Mouse (Mus musculus) adrenal gland, adult (tissue): Measurements from ENCODE around the gene C77080.

Experiments used
- DNase-seq, 2 experiments: peaks; one replicate each; pipeline ENCODE4 v3.0.0; 2022 to 2023; ENCODE audit warnings: low spot score in 1 of 2; ENCODE audit not compliant: inconsistent age in 2 of 2

Gene C77080

DNA sequence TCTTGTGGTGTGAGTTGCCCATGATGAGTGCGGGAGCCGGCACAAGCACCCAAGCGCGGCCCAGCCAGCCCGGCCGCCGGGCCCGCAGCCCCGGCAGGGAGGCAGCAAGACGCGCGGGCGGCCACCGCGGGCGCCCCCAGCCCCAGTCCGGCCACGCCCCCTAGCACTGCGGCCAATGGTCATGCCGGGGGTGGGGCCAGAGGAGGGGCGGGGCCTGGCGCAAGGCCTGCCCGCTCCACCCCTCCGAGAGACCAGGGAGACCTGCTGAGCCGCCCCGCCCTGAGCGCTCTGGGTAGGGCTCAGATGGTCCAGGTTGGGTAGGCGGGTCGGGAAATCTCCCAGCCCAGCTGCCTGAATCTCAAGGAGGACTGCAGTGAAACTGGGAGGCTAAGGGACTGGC lies 22.1 kb downstream of the C77080 start:
- peak; percentile 81 to 90 for DNase-seq

DNA sequence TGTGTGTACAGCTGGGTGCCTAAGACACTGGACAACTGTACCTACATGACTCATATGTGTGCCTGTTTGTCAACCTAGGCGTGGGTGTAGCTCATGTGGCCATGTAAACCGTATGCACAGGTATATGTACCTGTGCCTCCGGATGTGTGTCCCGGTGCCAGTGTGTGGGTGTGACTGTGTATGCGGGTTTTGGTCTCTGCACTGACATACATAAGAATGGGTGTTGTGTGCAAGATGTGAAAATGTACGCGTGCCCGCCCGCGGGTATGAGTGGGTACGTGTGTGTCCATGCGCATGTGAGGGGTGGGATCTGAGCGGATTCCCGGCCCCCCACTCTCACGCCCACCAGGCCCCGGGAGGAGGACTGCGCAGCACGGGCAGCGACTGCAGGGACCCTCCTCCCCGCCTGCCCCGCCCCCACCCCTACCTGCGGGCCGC lies 22.6 kb downstream of the C77080 start:
- peak in 1 of 2 experiments; percentile 53 for DNase-seq

DNA sequence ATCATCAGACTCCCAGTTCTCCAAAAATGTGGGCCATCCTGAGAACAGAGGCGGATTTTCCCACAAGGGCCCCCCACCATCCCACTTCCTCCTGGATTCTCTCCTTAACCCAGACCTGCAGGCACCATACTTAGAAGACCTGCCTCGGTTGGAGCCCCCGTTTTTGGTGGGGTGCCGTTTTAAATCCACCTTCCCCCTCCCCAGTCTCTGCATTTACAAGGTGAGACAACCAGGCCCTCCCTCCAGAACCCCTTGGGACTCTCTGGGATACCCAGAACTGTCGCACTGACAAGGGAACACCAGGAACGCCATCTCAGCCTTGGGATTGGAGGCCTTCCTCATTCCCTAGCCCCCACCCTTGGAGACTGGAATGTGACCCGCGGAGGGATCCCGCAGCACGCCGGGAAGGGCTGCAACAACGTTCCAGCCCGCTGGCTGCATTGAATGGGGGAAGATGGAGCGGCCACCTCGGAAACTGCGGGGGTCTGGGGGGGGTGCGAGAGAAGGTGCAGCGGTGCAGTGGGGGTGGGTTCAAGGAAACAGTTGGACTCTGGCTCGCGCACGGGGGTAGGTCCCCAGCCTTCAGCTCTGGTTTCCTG lies 23.3 kb downstream of the C77080 start:
- DNase-seq = peak in 1 of 2 experiments; percentile 65

DNA sequence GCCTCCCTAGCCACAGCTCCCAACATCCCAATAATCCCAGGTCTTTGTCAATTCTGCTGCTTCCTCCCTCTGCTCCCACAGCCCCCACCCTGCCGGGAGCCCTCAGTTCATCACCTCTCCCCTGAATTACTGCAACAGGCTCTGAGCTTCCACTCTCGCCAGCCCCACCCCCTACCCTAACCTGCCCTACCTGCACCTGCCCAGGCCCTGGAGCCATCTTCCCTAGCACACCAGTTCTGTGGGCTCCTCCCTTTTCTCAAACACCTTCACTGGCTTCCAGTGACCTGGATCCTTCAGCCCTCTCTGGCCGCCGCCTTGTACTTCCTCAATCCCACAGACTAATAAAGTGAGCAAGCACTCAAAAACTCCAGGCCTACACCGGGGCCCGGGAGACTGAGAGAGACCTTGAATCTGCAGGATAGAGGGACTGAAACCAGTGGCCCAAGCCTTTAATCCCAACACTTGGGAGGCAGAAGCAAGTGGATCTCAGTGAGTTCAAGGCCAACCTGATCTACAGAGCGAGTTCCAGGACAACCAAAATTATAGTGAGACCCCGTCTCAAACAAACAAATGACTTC lies 24.9 kb downstream of the C77080 start:
- peak in 1 of 2 experiments; percentile 50 for DNase-seq

DNA sequence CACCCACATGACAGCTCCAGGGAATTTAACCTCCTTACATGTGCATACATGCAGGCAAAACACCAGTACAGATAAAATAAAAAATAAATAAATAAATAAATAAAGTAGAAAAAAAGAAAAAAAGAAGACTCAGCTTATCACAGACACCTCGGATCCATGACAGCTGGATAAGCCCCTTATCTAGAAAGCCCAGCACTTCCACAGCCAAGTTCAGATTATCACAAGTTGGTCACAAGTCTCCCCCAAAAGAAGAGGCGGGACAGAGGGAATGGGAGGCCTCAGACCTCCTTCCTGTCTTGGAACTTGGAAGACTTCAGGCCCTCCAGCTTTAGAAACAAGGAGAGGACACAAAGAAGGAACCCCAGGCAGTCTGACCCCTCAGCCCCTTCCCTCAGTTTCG lies 26.1 kb downstream of the C77080 start:
- DNase-seq = no peak

DNA sequence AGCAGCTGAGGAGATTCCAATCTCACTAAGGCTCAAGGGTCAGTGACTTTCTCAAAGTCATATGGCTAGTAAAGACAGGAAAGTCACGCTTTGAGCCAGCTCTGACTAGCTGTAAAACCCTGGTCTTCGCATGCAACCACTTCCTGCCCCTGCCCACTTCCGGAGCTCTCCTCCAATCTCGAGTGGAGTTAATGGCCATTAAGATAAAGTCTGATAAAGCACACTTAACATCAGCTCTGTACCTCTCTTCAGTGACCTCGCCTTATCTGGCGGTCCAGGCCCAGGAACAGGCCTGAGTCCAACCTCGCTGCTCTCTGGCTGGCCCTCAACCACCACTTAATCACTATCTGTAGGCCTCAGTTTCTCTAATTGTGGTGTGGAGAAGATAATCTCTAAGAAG lies 26.7 kb downstream of the C77080 start:
- peak in 1 of 2 experiments; percentile 39 for DNase-seq

DNA sequence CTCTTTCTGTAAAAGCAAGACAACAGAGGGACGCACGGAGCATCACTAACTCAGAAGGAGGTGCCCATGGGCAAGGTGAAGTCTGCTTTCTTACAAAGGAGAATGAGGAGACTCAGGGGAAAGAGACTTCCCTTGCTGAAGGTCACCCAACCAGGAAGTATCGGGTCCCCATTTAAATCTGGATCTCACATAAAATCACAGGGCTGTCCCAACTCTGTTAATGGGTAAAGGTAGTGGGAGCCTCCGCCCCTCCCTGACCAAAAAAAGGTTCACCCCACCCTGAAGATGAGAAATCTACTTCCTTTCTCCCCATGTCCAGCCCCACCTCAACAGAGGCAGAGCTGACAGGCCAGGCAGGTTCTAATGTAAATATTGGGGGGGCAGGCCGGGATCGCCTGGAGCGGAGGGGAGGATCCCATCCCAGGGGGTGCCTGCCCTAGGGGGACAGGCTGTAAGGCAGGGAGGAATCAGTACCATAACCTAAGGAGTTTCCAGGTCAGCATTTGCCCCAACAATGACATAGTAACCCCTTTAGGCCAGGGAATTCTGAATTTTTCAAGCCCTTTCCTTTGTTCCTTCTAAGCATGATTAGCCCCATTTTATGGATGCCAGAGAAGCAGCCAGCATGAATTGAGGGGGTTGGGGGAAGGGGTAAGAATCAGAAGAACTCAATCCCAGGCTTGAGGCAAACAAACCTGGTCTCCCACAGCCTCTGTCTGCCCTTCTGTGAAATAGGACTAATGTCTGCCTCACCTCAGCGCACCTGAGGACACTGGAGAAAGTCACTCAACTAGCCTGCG lies 28.4 kb downstream of the C77080 start:
- no peak for DNase-seq

DNA sequence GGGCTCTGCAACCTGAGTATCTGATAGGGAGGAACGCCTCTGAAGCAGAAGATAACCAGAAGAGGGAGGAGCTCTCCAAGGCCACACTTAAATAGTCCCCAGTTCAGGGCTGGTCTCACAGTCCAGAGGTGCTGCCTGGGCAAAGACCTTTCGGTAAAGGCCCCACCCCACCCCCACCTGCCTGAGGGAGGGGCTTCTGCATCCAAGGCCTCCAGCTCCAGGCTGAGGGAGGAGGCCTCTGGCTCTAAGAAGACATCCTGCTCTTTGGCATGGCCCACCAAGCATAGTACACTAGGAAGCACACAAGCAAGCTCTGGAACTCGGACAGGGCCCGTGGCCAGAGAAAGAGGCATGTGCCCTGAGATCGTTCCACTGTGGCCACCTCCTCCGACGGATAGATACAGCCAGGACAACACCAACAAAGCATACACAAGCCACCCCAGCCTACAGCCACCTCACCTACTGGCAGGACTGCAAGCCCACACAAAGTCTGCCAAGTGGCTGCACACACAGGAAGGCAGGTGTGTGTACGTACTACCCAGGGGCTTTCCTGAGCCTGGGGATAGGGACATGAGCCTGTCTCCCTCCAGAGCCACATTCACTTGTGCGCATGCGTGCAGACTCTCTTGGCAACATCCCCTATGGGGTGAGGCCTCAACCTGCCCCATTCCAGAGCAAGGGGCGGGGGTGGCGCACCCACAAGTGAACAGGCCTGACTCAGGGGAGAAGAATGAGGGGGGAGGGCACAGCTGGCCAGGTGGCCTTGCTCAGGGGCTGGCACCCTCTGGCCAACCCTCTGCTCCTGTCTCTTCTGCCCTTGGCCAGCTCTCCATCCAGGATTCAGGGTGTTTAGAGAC lies 29.4 kb downstream of the C77080 start:
- peak; percentile 79 to 89 for DNase-seq

DNA sequence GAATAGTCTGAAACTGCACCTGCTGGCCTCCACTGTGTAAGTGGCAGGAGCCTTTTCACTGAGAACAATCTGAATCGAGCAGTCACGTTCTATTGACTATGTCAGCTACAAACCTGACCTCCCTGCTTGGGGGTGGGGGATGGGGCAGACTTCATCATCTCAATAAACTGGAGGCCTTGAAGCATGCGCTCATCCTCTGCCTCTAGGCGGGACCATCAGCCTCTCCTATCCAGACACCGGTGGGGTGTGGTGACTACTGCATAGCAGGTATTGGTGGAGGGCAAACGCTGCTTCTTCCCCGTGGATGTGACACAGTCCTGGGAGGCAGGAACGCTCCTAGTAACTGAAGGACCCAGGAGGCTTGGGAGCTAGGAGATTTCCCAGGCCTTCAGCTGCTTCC lies 30.3 kb downstream of the C77080 start:
- DNase-seq = peak in 1 of 2 experiments; percentile 16

DNA sequence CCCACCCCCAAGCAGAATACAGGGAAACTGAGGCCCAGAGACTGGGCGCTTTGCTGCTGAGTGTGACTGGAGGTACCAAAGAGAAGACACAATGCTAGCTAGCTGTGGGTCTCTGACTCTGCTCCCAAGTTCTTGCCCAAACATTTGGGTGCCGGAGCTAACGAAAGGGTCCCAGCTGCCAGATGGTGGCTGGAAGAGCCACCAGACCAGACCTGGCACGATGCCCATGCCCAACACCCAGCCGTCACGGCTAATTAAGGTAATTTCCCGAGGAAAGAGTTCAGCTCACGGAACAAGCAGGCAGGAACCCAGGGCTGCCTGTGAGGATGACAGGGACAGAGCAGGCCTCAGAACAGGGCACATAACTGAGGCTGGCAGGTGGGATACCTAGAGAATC lies 33.2 kb downstream of the C77080 start:
- peak; percentile 25 to 43 for DNase-seq

DNA sequence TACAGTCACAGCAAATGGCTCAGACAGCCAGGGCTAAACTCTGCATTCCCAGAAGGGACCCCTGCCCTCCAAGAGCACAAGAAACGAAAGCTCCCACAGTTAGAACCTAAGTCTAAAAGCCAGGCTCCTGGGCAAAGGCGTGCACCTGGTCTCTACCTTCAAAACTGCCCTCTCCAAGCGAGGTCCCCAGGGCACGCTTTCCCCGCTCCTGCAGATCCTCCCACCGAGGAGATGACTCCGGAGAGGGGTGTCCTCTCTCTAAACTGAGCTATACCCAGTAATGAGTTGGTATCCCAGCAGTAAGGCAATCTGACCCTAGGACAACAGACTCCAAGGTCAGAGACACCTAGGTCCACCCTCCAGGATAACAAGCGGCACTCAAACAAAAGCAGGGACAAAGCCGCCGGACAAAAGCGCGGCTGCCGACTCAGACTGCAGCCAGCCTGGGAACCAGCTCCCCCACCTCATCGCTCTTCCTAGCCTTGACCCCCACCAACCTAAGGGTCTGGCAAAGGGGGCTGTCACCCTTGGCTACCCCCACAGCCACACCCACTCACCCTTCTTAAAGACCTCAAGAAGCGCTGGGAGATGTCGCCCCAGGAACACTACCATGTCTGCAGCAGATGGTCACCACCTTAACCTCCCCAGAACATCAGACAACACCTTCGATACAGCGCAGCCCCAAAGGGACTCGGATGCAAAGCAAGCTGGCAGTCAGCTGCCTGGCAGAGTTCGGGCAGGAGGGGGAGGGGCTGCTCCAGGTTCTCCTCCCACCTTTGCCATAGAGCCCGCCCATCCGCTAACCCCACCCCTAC lies 33.8 kb downstream of the C77080 start:
- DNase-seq = peak; percentile 17 to 50

DNA sequence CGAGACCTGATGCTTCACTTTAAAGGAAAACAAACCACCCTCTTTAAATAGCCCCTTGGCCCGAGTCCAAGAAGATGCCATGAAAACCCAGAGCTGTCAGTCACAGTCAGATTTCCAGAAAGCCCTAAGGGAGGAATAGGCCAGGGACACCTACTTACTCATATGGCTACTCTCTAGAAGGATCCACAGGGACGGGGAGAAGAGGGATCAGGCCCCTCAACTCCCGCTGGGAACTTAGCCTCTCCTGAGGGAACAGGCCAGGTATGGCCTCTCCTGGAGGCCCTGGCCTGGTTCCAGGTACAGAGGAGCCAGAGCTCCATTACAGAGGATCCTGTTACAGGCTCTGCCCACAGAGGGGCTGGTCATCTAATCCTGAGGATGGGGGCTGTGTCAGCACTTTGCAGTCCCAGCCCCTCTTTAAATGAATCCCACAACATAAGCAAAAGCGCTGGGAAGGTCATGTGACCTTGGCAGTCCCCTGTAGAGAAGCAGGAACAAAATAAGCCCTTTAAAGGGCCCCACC lies 34.7 kb downstream of the C77080 start:
- DNase-seq = peak; percentile 22 to 63

DNA sequence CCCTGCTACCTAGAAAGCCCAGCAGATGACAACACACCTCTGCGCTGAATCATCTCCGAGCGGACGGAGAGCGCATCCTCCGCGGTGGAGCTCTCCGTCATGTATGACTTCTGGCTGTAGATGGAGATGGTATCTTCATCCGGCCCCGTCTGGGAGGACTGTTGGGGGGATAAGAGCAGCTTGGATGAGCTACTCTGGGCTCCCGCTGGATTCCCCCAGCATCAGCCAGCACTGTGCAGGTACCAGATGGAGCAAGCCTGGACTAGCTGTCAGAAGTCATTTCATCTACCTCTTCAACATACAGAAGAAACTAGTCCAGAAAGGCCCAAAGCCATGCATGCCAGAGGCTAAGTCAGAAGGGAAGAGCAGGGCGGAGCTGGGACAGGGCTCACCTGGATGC lies 35.9 kb downstream of the C77080 start:
- no peak for DNase-seq

DNA sequence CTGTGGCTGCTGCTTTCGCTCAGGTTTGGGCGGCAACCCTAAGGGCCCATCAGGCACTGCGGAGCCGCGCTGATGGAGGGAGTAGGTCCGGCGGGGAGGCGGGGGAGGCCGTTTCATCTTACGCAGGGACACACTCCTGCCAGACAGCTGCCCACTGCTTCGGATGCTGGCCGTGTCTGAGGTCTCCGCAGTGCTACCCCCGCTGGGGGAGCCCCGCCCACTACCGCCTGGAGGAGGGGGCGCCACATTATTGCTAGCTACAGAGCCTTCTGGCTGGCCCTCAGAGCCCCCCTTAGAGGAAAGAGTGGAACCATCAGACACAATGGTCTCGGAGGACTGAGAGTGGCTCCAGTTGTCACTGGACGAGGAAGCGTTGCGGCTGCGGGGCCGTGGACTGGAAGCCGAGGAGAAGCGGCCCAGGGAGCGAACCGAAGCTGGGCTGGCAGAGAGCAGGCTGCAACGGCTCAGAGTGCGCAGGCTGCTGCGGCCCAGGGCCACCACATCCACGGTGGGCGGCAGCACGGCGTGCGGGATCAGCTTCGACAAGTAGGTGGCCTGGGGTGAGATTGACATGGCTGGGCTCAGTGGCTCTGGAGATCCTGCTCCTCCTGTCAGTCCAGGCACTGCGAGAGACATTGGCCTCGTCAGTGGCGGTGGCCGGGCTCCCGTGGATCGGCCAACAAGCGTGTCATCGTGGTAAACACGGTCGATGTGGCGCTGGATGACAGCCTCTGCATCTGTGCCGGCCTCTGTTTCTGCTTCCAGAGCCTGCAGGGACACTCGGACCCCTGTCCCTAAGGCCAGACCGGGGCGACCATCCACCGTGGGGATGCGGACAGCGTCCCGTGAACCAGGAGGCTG lies 37.6 kb downstream of the C77080 start:
- peak; percentile 20 to 34 for DNase-seq

DNA sequence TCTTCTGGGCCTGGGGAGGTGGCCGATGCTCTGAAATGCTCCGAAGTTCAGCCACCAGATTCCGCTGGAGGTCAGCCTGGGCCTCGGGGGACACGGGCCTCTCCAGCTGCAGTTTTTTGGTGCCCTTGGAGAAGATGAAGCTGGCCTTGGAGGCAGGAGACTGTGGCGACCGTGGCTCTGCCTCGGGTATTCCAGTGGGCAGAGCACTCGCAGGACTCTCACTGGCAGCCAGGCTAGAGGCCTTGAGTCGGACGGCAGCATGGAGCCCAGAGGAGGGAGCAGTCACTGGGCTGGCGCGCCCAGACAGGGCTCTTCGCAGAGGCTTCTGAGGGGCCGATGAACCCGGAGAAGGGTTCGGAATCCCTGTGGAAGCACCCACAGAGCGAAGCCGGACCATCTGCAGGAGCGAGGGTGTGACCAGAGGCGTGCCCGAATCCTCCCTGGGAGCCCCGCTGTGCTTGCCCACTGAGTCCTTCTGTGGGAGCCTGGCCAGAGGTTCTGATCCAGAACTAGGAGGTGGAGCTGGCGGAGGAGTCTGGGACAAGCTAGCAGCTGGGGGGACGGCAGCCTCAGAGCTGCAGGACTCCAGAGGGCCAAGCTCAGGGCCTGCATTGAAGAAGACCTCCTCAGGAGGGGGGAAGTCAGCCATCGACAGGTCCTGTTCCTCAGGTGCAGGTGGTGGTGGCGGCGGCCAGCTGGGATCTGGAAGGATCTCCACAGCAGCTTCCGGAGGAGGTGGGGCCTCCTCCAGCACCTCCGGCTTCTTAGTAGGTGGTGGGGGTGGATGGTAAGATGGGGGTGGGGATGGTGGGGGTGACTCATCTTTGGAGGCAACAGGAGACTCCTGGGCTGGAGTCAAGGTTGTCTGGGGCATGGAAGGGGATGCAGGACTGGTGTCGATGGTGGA lies 38.9 kb downstream of the C77080 start:
- DNase-seq = peak; percentile 57 to 75

DNA sequence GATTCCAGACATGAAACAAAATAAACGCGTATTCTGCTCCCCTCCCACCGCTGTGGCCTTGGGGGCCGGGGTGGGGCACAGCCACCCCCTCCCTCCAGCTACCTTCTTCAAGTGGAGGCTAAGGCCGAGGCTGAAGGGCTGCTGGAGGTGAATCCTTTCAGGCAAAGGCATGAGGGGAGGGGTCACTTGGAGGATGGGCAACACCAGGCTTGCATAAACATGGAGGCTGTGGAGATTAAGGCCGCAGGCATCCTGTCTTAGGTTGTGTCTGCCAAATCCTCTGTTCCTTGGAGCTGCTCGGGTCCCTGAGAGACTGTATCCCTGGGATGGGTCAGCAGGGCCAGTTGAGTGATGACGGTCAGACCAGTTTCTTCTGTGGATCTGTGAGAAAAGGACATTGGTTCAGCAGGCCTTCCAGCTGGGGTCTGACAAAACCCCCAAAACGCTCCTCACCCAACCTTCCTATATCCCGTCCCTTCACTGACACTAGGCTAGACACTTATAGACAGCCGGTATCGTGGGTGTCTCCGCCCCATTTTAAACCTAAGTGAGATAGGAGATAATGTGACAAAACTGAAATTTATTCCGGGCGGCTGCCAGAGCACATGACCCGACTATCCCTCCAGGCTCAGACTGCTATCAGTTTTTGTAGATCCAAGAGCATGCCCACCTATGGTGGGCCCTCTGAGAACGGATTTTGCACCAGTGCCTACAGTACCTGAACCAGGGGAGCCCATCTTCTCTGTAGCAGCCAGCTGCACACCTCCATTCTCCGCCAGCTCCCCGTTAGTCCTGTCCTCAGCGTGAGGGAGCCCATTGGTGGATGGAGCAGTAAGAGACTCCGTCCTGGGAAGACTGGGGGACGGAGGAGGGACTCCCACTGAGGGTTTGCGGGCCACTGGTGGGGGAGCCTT lies 39.9 kb downstream of the C77080 start:
- DNase-seq = no peak
